In genomic region chr10:88385758-88386157, GRCm38 (mm10) we compare ENCODE assay signal across 14 mouse cellular contexts. TPM values are rescaled to one million over a fixed set of nuclear protein-coding genes. Genes with fewer than 3 reads are reported as not detected.
DNase-seq lines count a peak whose midpoint lies in the region; ATAC-seq and TF ChIP-seq lines count a peak whose summit lies in the region.
"Had no signal": no experiment of that assay in that cellular context is flagged by ENCODE, and none has a peak within 500 bp of the region (broad histone marks: within the 10 kb centered on the region; RNA-seq: fewer than 3 reads in every experiment).

No protein-coding gene starts in this region.

- H3K9me3 ChIP-seq in kidney, embryonic 14.5 days (ENCODE audit: control insufficient read depth, low read length) = no peaks in the 10 kb centered on the region
- no peaks in the 10 kb centered on the region for H3K9me3 ChIP-seq in midbrain, embryonic 15.5 days
- H3K9me3 ChIP-seq: midbrain, embryonic 10.5 days; neural tube, embryonic 12.5 days had no signal

- no peak overlapping the region for H3K27ac ChIP-seq in kidney, embryonic 14.5 days (ENCODE audit: low read depth, low read length)
- H3K27ac ChIP-seq in midbrain, embryonic 15.5 days = no peak overlapping the region
- H3K27ac ChIP-seq: midbrain, embryonic 10.5 days; neural tube, embryonic 12.5 days had no signal

- peaks cover 78% of the 10 kb centered on the region for H3K79me2 ChIP-seq in C2C12 (ENCODE audit: control insufficient read depth, insufficient read depth)

- H3K79me3 ChIP-seq in C2C12 (ENCODE audit: low read depth) = peaks cover 43% of the 10 kb centered on the region

- no peak overlapping the region for H3K4me3 ChIP-seq in kidney, embryonic 14.5 days (ENCODE audit: low read length)
- no peak overlapping the region for H3K4me3 ChIP-seq in C2C12 (ENCODE audit: insufficient read depth, poor library complexity, severe bottlenecking)
- no peak overlapping the region for H3K4me3 ChIP-seq in midbrain, embryonic 15.5 days
- H3K4me3 ChIP-seq: midbrain, embryonic 10.5 days; neural tube, embryonic 12.5 days had no signal

- H3K9ac ChIP-seq in kidney, embryonic 14.5 days (ENCODE audit: low read depth, low read length) = no peak overlapping the region
- no peak overlapping the region for H3K9ac ChIP-seq in midbrain, embryonic 15.5 days
- H3K9ac ChIP-seq: neural tube, embryonic 12.5 days had no signal

- DNase-seq in kidney, adult 9 months = peak; percentile 38
- peak; percentile 53 for DNase-seq in lung, postnatal 36 days
- DNase-seq in spleen, postnatal 14 days (ENCODE audit: low spot score in 2 of 2) = no peak
- DNase-seq in adrenal gland, adult 18-20 months (ENCODE audit: low spot score in 2 of 2) = no peak
- DNase-seq: cerebellum, adult 2 months; embryo, embryonic 11 days; layer of hippocampus, adult 9-11 months; left cerebral cortex, postnatal 4 days had no signal

- no peaks in the 10 kb centered on the region for H3K27me3 ChIP-seq in kidney, embryonic 14.5 days (ENCODE audit: control insufficient read depth, insufficient read depth, low read length)
- H3K27me3 ChIP-seq in C2C12 (ENCODE audit: control insufficient read depth, insufficient read depth, insufficient read length) = no peaks in the 10 kb centered on the region
- no peaks in the 10 kb centered on the region for H3K27me3 ChIP-seq in midbrain, embryonic 15.5 days (replicated peaks)
- H3K27me3 ChIP-seq: neural tube, embryonic 12.5 days had no signal

- peaks cover 8% of the 10 kb centered on the region; the same call in 1 of the 2 replicates for H3K4me1 ChIP-seq in kidney, embryonic 14.5 days (ENCODE audit: control insufficient read depth, insufficient read depth, low read length)
- H3K4me1 ChIP-seq in midbrain, embryonic 15.5 days = peaks cover 12% of the 10 kb centered on the region

- no peak overlapping the region for H3K4me2 ChIP-seq in kidney, embryonic 14.5 days (replicated peaks; ENCODE audit: low read depth, low read length)
- no peak overlapping the region for H3K4me2 ChIP-seq in midbrain, embryonic 15.5 days
- H3K4me2 ChIP-seq: neural tube, embryonic 12.5 days had no signal

- 68% methylated on average over 6 of the region's 6 CpGs for WGBS in kidney, embryonic 14.5 days
- WGBS in midbrain, embryonic 15.5 days = 89% methylated on average over 6 of the region's 6 CpGs

- no peak overlapping the region for H3ac ChIP-seq in C2C12 (ENCODE audit: control insufficient read depth, insufficient read length, low read depth)

- H3K36me3 ChIP-seq in kidney, embryonic 14.5 days (ENCODE audit: control insufficient read depth, insufficient read depth, low read length) = no peaks in the 10 kb centered on the region
- no peaks in the 10 kb centered on the region for H3K36me3 ChIP-seq in C2C12 (ENCODE audit: control insufficient read depth, insufficient read depth)
- no peaks in the 10 kb centered on the region for H3K36me3 ChIP-seq in midbrain, embryonic 15.5 days (replicated peaks)
- H3K36me3 ChIP-seq: midbrain, embryonic 10.5 days; neural tube, embryonic 12.5 days had no signal

- no peak for TF ChIP-seq CTCF in C2C12 (IDR thresholded peaks at IDR 0.05; ENCODE audit: control insufficient read depth, insufficient read depth, insufficient read length)

- ATAC-seq in kidney, embryonic 14.5 days (ENCODE audit: low FRiP score, low TSS enrichment) = no peak
- 0 out of 2 replicates have a peak, but pooled peaks have one; percentile 55 for ATAC-seq in erythroblast, adult 5-6 weeks (replicated peaks; ENCODE audit: low FRiP score, poor library complexity, severe bottlenecking)
- no peak for ATAC-seq in midbrain, embryonic 15.5 days (replicated peaks)

TF ChIP-seq in C2C12, 6 proteins besides CTCF, POLR2A, EP300 and RAD21:
- TF ChIP-seq CEBPB (IDR thresholded peaks at IDR 0.05; ENCODE audit: low read depth) (peak; percentile 65), FOSL1 (IDR thresholded peaks at IDR 0.05; ENCODE audit: insufficient read depth, low read length, poor library complexity, severe bottlenecking) (no peak)
TF ChIP-seq in C2C12: peak in this region for 1.

RNA-seq across cellular contexts. Expression of gene Gnptab, which starts 6.8 kb away (rescaled TPM):
- 6.7 and 17.6 TPM in 2 replicates for polyA plus RNA-seq in kidney, embryonic 14.5 days (2014; fragmentation: Nextera tagmentation; extraction: Ambion mirVana)
- 7.5 TPM for polyA plus RNA-seq in C2C12 (2012; fragmentation: generic; extraction: Trizol)
- total RNA-seq in erythroblast, adult 5-6 weeks (2015; ENCODE audit: low replicate concordance) = 19.2 and 20.2 TPM in 2 replicates
- total RNA-seq in erythroblast, adult 5-6 weeks (2017; ENCODE audit: low replicate concordance) = 7.9 and 11.0 TPM in 2 replicates
- 10 to 100 TPM; 29.2 to 36.0 TPM for total RNA-seq in adrenal gland, adult 18-20 months (2021)
- polyA plus RNA-seq in midbrain, embryonic 15.5 days (2015; fragmentation: Nextera tagmentation; extraction: Ambion mirVana) = 20.7 and 24.1 TPM in 2 replicates

RNA-seq across cellular contexts. Expression of gene Dram1, which starts 6.9 kb away (rescaled TPM):
- polyA plus RNA-seq in kidney, embryonic 14.5 days (2014; fragmentation: Nextera tagmentation; extraction: Ambion mirVana) = 0.99 and 1.0 TPM in 2 replicates
- polyA plus RNA-seq in C2C12 (2012; fragmentation: generic; extraction: Trizol) = 1.7 TPM
- total RNA-seq in erythroblast, adult 5-6 weeks (2015; ENCODE audit: low replicate concordance) = 13.8 and 19.0 TPM in 2 replicates
- total RNA-seq in erythroblast, adult 5-6 weeks (2017; ENCODE audit: low replicate concordance) = 7.5 and 11.8 TPM in 2 replicates
- total RNA-seq in adrenal gland, adult 18-20 months (2021) = 10 to 100 TPM in 1 of 2 experiments, 1 to 10 TPM in 1; 7.4 to 22.3 TPM
- 0.46 and 0.55 TPM in 2 replicates for polyA plus RNA-seq in midbrain, embryonic 15.5 days (2015; fragmentation: Nextera tagmentation; extraction: Ambion mirVana)

Comparison
In these comparisons a context has a peak if more than half of its experiments do, and no peak if none do; other contexts are left out.
1. DNase-seq: peak in kidney, adult 9 months (single experiment) and lung, postnatal 36 days (single experiment); none in spleen, postnatal 14 days (0 of 2) and adrenal gland, adult 18-20 months (0 of 2).